Mouse (Mus musculus) left cerebral cortex, adult 2 months (tissue): ENCODE results near the gene Snx3. TPM values are rescaled to one million over a fixed set of nuclear protein-coding genes. Genes with fewer than 3 reads are reported as not detected.

ENCODE experiments used
- DNase-seq, 2 experiments: peaks; one replicate each; pipeline ENCODE4 v3.0.0; 2021 to 2022; ENCODE audit warnings: low spot score in 2 of 2, mixed read lengths in 1 of 2; ENCODE audit errors: extremely low spot score in 1 of 2
- H3K27ac ChIP-seq: fragments of 200-600 bp; 2 replicates; pipeline ENCODE4 v1.8.1; 2022
- H3K4me3 ChIP-seq: fragments of 200-600 bp; 2 replicates; pipeline ENCODE4 v1.8.1; 2022
- CTCF ChIP-seq: fragments of 200-600 bp; IDR thresholded peaks from 2 replicates; pipeline ENCODE4 v1.8.1; 2022; ENCODE audit warnings: antibody characterized with exemption, mild to moderate bottlenecking, moderate library complexity
- intact Hi-C: fragments of 180-260 bp; cut with DNase I; formaldehyde crosslinking; loops from one replicate; pipeline ENCODE4 v1.15.1; 2025
- total RNA-seq, 2 experiments: library from RNA; stranded (reverse); gene quantifications; 2 replicates each; pipeline ENCODE4 v1.2.3; 2021

Snx3 gene
- total RNA-seq, 2 experiments from 2014 or later, result 196 to 198 TPM

DNA sequence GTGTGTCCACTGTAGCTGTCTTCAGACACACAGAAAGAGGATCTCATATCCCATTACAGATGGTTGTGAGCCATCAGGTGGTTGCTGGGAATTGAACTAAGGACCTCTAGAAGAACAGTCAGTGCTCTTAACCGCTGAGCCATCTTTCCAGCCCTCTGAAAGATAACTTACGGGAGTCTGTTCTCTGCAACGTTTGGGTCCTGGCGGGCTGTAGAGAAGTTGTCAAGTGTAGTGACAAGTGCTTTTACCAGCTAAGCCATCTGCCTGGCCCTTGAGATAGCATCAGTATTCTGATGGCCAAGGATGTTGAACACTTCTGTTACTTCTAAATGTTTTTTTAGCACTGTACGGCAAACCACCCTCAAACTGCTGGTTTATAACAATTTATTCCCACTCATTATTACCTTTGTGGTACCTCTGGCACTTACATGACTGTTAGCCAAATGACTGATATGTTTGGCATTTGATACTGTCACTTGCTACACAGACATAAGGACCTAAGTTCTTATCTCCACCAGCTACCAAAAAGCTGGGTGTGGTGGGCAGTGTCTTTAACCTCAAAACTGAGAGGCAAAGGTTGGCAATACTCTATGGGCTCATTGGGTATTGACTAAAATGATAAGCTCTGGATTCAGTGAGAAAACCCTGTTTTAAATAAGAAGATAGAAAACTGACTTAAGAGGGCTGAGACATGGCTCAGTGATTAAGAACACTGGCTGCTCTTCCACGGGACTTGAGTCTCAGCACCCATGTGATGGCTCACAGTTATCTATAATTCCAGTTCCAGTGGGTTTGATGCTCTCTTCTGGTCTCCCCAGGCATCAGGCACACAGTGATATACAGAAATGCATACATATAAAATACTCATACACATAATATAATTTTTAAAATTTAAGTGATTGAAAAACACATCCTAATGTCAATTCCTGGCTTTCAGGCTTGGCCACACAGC, 9.6 kb downstream of the Snx3 start:
- Histone ChIP-seq H3K4me3 (no peak overlapping the region), H3K27ac (no peak overlapping the region)
- no peak for DNase-seq
- intact Hi-C loops, result no loop called here
- no peak for TF ChIP-seq CTCF

DNA sequence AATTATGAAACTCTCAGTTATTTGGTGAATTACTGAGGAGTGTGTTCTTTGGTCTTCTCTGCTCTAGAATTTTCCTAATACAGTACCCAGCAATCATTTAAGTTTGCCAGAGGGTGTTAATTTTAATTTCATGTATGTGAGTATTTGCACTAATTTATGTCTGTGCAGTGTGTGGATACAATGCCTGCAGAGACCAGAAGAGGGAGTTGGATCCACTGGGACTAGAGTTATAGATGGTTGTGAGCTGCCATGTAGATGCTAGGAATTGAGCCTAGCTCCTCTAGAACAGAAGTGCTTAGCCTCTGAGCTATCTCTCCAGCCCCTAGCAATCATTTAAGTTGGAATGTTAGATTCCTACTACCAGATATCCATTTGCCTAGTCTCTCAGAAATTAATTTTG, 12.3 kb downstream of the Snx3 start:
- intact Hi-C loops, result no loop called here
- no peak; the same call in 1 of the 2 replicates for TF ChIP-seq CTCF
- Histone ChIP-seq H3K27ac (no peak overlapping the region), H3K4me3 (no peak overlapping the region)
- DNase-seq, result no peak

GRCm38 (mm10) chr10:42518363-42518762, 16.5 kb downstream of the Snx3 start:
- H3K4me3 ChIP-seq, result no peak overlapping the region
- no peak for DNase-seq
- TF ChIP-seq CTCF, result no peak
- H3K27ac ChIP-seq, result no peak overlapping the region
- intact Hi-C loops, result no loop called here

DNA sequence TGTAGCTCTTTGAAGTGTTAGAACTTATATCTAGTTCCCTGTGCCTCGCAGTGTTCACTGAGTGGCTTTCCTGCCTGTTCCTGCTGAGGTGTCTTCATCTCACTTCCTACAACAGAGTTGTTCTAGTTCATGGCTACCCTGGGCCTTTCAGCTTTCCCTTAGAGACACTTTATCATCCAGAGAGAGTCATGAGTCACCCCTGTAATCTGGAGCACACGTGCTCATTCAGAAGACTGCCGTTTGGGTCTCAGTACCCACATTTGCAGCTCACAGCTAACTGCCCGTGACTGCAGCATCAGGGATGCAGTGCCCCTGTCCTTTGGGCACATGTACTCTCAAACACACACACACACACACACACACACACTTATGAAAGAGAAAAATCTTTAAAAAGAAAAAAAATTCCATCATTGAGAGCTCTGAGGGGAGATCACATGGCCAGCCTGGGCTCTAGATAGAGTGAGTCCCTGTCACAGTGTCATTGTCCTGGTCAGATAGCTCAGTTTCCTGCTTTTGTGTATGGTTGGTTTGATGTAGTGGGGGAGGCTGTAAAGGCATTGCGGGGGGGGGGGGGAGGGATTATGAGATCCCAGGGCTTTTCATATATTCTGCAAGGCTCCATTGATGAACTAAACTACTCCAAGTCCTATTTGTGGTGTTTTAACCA, 19.6 kb downstream of the Snx3 start:
- DNase-seq, result no peak
- H3K4me3 ChIP-seq, result no peak overlapping the region
- no peak for TF ChIP-seq CTCF
- H3K27ac ChIP-seq, result no peak overlapping the region
- intact Hi-C loops, result no loop called here

DNA sequence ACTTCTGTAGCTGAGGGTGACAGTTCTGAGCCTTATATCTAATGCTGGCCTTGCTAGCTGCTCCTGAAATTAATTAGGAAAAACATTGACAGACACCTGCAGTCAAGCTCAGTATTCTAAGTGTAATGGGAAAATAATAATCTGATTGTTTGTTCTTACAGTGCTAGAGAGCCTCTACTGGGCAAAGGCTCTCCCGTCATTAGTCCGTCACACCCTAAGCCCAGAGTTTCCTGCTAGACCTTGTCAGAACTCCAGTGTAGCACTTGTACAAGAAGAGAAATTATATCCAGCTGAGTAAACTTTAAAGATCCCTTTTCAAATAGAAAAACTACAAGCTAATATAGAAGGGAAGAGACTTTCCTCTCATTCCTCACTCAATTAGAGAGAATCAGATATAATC, 21.1 kb downstream of the Snx3 start:
- no peak for DNase-seq
- no peak overlapping the region for H3K27ac ChIP-seq
- no peak; the same call in 1 of the 2 replicates for TF ChIP-seq CTCF
- no peak overlapping the region for H3K4me3 ChIP-seq
- intact Hi-C loops, result no loop called here

DNA sequence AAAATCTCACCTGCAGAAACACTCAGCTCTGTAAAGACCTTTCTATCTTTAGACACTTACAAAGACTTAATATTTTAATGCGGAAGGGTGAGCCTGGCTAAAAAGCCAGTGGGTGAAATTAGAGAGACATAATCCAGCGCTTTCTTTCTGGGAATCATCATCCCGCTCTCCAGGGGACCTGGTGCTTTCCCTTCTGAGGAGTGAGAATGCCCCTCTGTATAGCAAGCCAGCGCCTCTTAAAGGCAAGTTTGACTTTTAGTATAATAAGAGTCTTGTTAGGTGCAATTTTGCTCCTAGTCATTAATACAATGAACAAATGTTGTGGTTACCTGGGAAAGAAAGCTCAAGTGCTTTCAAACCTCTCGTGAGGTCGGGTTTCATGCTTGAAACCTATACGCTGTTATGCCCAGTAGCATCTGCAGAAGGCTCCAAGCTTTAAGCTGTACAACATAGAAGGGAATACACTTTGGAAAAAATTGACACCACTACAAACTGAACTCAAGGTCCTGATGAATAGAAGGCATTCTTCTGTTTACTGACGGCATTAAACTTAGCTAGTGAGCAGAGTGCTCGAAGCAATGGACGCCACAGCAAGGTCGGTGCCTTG, 21.8 kb downstream of the Snx3 start:
- Histone ChIP-seq H3K27ac (no peak overlapping the region), H3K4me3 (no peak overlapping the region)
- intact Hi-C loops, result no loop called here
- TF ChIP-seq CTCF, result no peak
- DNase-seq, result no peak

DNA sequence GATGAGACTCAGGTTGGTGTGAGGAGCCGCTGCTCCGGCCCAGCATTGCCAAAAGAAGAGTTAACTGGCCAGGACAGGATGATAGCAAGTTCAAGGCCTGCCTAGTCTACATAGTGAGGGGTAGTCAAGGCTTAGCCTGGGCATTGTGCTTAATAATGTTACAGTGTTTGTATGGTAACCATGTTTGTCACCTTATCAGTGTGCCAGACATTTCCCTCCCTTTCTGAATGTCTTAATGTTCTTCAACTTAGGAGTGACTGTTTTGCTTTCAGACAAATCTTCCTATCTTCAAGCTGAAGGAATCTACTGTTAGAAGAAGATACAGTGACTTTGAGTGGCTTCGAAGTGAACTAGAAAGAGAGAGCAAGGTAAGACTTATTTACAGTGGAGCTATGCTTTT, 23.9 kb downstream of the Snx3 start:
- no peak for TF ChIP-seq CTCF
- H3K4me3 ChIP-seq, result no peak overlapping the region
- intact Hi-C loops, result no loop called here
- no peak for DNase-seq
- H3K27ac ChIP-seq, result no peak overlapping the region

DNA sequence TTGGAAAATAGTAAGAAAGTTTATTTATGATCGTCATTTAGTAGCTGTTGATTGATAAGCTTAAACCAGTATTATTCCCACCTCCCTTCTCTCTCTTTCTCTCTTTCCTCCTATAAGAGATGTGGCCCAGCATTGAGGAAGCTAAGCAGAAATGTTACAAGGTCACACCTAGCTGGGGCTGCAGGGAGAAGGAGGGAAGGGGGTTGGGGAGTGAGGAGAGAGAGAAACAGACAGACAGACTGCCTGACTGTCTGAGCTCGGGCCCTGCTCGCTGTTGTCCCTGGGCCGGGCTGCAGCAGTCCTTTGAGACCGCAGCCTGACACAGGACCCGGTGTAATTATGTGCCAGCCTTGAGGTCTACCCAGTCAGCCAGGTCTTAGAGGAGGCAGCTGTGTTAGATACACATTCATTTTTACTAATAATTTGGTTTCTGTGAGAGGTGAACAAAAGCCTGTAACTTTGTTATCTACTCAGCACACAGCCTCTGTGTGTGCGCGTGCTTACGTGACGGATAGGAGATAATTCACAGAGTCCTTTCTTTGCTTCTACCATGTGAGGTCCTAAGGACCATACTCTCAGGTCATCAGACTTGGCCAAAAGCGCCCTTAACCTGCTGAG, 32.1 kb downstream of the Snx3 start:
- DNase-seq, result no peak
- H3K4me3 ChIP-seq, result no peak overlapping the region
- intact Hi-C loops, result no loop called here
- TF ChIP-seq CTCF, result no peak
- H3K27ac ChIP-seq, result no peak overlapping the region

GRCm38 (mm10) chr10:42537571-42538316, 35.9 kb downstream of the Snx3 start:
- intact Hi-C loops, result no loop called here
- DNase-seq, result no peak
- H3K4me3 ChIP-seq, result no peak overlapping the region
- TF ChIP-seq CTCF, result no peak
- H3K27ac ChIP-seq, result no peak overlapping the region

DNA sequence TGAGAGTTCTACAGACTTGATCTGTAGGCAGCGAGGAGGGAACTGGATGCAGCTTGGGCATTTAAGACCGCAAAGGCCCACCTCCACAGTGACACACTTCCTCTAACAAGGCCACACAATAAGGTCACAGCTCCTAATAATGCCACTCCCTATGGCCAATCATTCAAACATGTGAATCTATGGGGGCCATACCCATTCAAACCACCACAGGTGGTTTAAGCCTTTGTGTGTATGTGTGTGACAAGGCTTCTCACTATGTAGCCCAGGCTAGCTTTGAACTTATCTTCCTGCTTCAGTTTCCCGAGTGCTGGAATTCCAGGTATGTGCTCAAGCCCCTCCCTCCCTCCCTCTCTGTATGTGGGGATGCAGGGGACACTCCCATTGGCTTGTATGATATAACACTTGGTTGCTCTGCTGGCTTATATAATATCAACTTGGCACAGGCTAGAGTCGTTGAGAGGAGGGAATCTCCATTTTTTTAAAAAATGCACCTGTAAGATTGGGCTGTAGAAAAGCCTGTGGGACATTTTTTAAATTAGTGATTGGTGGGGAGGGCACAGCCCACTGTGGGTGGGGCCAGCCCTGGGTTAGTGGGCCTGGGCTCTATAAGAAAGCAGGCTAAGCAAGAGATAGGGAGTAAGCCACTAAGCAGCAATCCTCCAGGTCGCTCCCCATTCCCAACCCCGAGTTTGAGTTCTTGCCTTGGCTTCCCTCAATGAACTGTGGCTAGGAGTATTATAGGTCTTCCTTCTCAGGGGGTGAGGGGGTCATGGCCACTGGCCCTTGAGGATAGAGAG, 44.1 kb downstream of the Snx3 start:
- no peak for DNase-seq
- intact Hi-C loops, result no loop called here
- H3K4me3 ChIP-seq, result no peak overlapping the region
- H3K27ac ChIP-seq, result no peak overlapping the region
- no peak for TF ChIP-seq CTCF
